Mouse (Mus musculus) liver, embryonic 13.5 days (tissue): ENCODE results near the gene Tra2a. TPM values are rescaled to one million over a fixed set of nuclear protein-coding genes. Genes with fewer than 3 reads are reported as not detected.
A peak's percentile ranks its signal among the peaks of the same experiment; 100 is the strongest.

Experiments
- ATAC-seq: fragments of 200-750 bp; cut with Nextera tagmentation; 2 replicates; pipeline ENCODE4 v1.8.0; 2017; ENCODE audit warnings: low read depth, mild to moderate bottlenecking, moderate number of reproducible peaks, moderate library complexity
- DNase-seq: peaks from one replicate; pipeline ENCODE4 v3.0.0; 2022
- H3K27ac ChIP-seq: fragments of 300-500 bp; sonication (generic); 2 replicates; pipeline ENCODE4 v1.5.1; 2015; ENCODE audit warnings: moderate library complexity, mild to moderate bottlenecking, inconsistent platforms
- H3K27me3 ChIP-seq: fragments of 300-500 bp; sonication (generic); 2 replicates; pipeline ENCODE4 v1.6.1; 2015; ENCODE audit warnings: mild to moderate bottlenecking, inconsistent platforms
- H3K36me3 ChIP-seq: fragments of 300-500 bp; sonication (generic); 2 replicates; pipeline ENCODE4 v1.6.1; 2015; ENCODE audit warnings: mild to moderate bottlenecking, inconsistent platforms
- H3K4me1 ChIP-seq: fragments of 300-500 bp; sonication (generic); replicated peaks from 2 replicates; pipeline ENCODE4 v1.6.1; 2015; ENCODE audit warnings: inconsistent platforms
- H3K4me2 ChIP-seq: fragments of 300-500 bp; sonication (generic); 2 replicates; pipeline ENCODE4 v1.6.1; 2015; ENCODE audit warnings: inconsistent platforms, mild to moderate bottlenecking, moderate library complexity
- H3K4me3 ChIP-seq: fragments of 300-500 bp; sonication (generic); replicated peaks from 2 replicates; pipeline ENCODE4 v1.5.1; 2015; ENCODE audit warnings: mild to moderate bottlenecking, inconsistent platforms
- H3K9ac ChIP-seq: fragments of 300-500 bp; sonication (generic); 2 replicates; pipeline ENCODE4 v1.6.1; 2015; ENCODE audit warnings: mild to moderate bottlenecking, inconsistent platforms
- H3K9me3 ChIP-seq: fragments of 300-500 bp; sonication (generic); replicated peaks from 2 replicates; pipeline ENCODE4 v1.6.1; 2016; ENCODE audit warnings: inconsistent platforms
- WGBS: fragments of 180-500 bp; shearing (Covaris S2); methylation state at CpG from one replicate; pipeline ENCODE4 v1.1.7; 2015; ENCODE audit not compliant: insufficient replicate concordance; 5-methylcytosine and 5-hydroxymethylcytosine counted together
- polyA plus RNA-seq: library from polyadenylated mRNA; unstranded; fragments of >200 nt; fragmentation: Nextera tagmentation; extraction: Ambion mirVana; gene quantifications from 2 replicates; pipeline ENCODE4 v1.2.1, GENCODE M21; 2015

The Tra2a gene
- polyA plus RNA-seq, 1 experiment from 2014 or later: 51.9 TPM

- Histone ChIP-seq H3K4me2 (no peak overlapping the region), H3K4me3 (no peak overlapping the region), H3K9me3 (no peaks in the 10 kb centered on the region), H3K27ac (no peak overlapping the region), H3K27me3 (no peaks in the 10 kb centered on the region), H3K36me3 (no peaks in the 10 kb centered on the region), H3K4me1 (peaks cover 4% of the 10 kb centered on the region; the same call in 1 of the 2 replicates), H3K9ac (no peak overlapping the region)
- DNase-seq: no peak
- 46% methylated on average over 4 of the region's 4 CpGs for WGBS
- ATAC-seq: no peak
Measured at GRCm38 (mm10) chr6:49233356-49233755, 30.5 kb downstream of the Tra2a start.

GRCm38 (mm10) chr6:49228126-49228679 lies 35.6 kb downstream of the Tra2a start:
- no peak overlapping the region for H3K4me3 ChIP-seq
- no peaks in the 10 kb centered on the region for H3K9me3 ChIP-seq
- H3K27me3 ChIP-seq: no peaks in the 10 kb centered on the region
- peaks cover 12% of the 10 kb centered on the region for H3K4me1 ChIP-seq
- WGBS: 19% methylated on average over 7 of the region's 7 CpGs
- H3K9ac ChIP-seq: no peak overlapping the region
- H3K36me3 ChIP-seq: no peaks in the 10 kb centered on the region
- no peak overlapping the region for H3K4me2 ChIP-seq
- no peak overlapping the region for H3K27ac ChIP-seq
- ATAC-seq: peak; percentile 32; the same call in 1 of the 2 replicates
- DNase-seq: no peak

GRCm38 (mm10) chr6:49227184-49227735 lies 36.6 kb downstream of the Tra2a start:
- H3K27me3 ChIP-seq: no peaks in the 10 kb centered on the region
- no peak overlapping the region for H3K4me3 ChIP-seq
- peaks cover 15% of the 10 kb centered on the region for H3K4me1 ChIP-seq
- no peaks in the 10 kb centered on the region for H3K36me3 ChIP-seq
- ATAC-seq: 0 out of 2 replicates have a peak, but pooled peaks have one; percentile 53
- no peak overlapping the region for H3K9ac ChIP-seq
- peak overlapping the region; percentile 26 for H3K4me2 ChIP-seq
- no peak overlapping the region for H3K27ac ChIP-seq
- DNase-seq: peak; percentile 63
- WGBS: 7% methylated on average over 15 of the region's 15 CpGs
- no peaks in the 10 kb centered on the region for H3K9me3 ChIP-seq

- peak; percentile 57 for ATAC-seq
- no peak overlapping the region for H3K9ac ChIP-seq
- no peaks in the 10 kb centered on the region for H3K9me3 ChIP-seq
- no peak for DNase-seq
- peaks cover 19% of the 10 kb centered on the region for H3K4me1 ChIP-seq
- 79% methylated on average over 3 of the region's 3 CpGs for WGBS
- H3K27ac ChIP-seq: no peak overlapping the region
- H3K36me3 ChIP-seq: no peaks in the 10 kb centered on the region
- no peaks in the 10 kb centered on the region for H3K27me3 ChIP-seq
- H3K4me3 ChIP-seq: no peak overlapping the region
- no peak overlapping the region for H3K4me2 ChIP-seq
Measured at GRCm38 (mm10) chr6:49225728-49226123, 38.1 kb downstream of the Tra2a start.

- no peak overlapping the region for H3K9ac ChIP-seq
- no peak overlapping the region for H3K27ac ChIP-seq
- WGBS: 66% methylated on average over 11 of the region's 11 CpGs
- H3K9me3 ChIP-seq: no peaks in the 10 kb centered on the region
- no peak; the same call in 1 of the 2 replicates for ATAC-seq
- no peaks in the 10 kb centered on the region for H3K36me3 ChIP-seq
- H3K4me3 ChIP-seq: no peak overlapping the region
- H3K27me3 ChIP-seq: no peaks in the 10 kb centered on the region
- H3K4me2 ChIP-seq: no peak overlapping the region
- DNase-seq: no peak
- H3K4me1 ChIP-seq: peaks cover 24% of the 10 kb centered on the region
Measured at GRCm38 (mm10) chr6:49224923-49225727, 38.7 kb downstream of the Tra2a start.

- no peaks in the 10 kb centered on the region for H3K36me3 ChIP-seq
- no peaks in the 10 kb centered on the region for H3K27me3 ChIP-seq
- ATAC-seq: no peak
- 6% methylated on average over 7 of the region's 7 CpGs for WGBS
- H3K9ac ChIP-seq: peak overlapping the region; percentile 22; the same call in 1 of the 2 replicates
- peak overlapping the region; percentile 36 for H3K4me2 ChIP-seq
- no peaks in the 10 kb centered on the region for H3K9me3 ChIP-seq
- DNase-seq: no peak
- H3K27ac ChIP-seq: peak overlapping the region; percentile 23; the same call in 1 of the 2 replicates
- peaks cover 21% of the 10 kb centered on the region for H3K4me1 ChIP-seq
- no peak overlapping the region for H3K4me3 ChIP-seq
Measured at GRCm38 (mm10) chr6:49221906-49222305, 41.9 kb downstream of the Tra2a start.

GRCm38 (mm10) chr6:49219920-49220604 lies 43.8 kb downstream of the Tra2a start:
- H3K4me3 ChIP-seq: peak overlapping the region; percentile 52
- H3K27ac ChIP-seq: peak overlapping the region; percentile 15
- DNase-seq: no peak
- H3K9ac ChIP-seq: peak overlapping the region; percentile 49
- H3K9me3 ChIP-seq: no peaks in the 10 kb centered on the region
- H3K27me3 ChIP-seq: no peaks in the 10 kb centered on the region
- peaks cover 18% of the 10 kb centered on the region for H3K4me1 ChIP-seq
- no peaks in the 10 kb centered on the region for H3K36me3 ChIP-seq
- WGBS: 6% methylated on average over 16 of the region's 16 CpGs
- no peak for ATAC-seq
- peak overlapping the region; percentile 69 for H3K4me2 ChIP-seq

GRCm38 (mm10) chr6:49219001-49219560 lies 44.8 kb downstream of the Tra2a start:
- Histone ChIP-seq H3K4me3 (no peak overlapping the region), H3K9ac (no peak overlapping the region)

GRCm38 (mm10) chr6:49218275-49218802 lies 45.5 kb downstream of the Tra2a start:
- no peak for DNase-seq
- peak overlapping the region; percentile 78 for H3K27ac ChIP-seq
- H3K27me3 ChIP-seq: no peaks in the 10 kb centered on the region
- H3K4me2 ChIP-seq: peak overlapping the region; percentile 82
- H3K4me1 ChIP-seq: peaks cover 22% of the 10 kb centered on the region
- no peak for ATAC-seq
- peak overlapping the region; percentile 78 for H3K4me3 ChIP-seq
- WGBS: under 1% methylated on average over 31 of the region's 31 CpGs
- H3K36me3 ChIP-seq: no peaks in the 10 kb centered on the region
- no peaks in the 10 kb centered on the region for H3K9me3 ChIP-seq
- H3K9ac ChIP-seq: peak overlapping the region; percentile 84

More at GRCm38 (mm10) chr6:49219001-49219560, 44.8 kb downstream of the Tra2a start:
- H3K27ac ChIP-seq: no peak overlapping the region
- peaks cover 15% of the 10 kb centered on the region for H3K4me1 ChIP-seq
- DNase-seq: no peak
- H3K9me3 ChIP-seq: no peaks in the 10 kb centered on the region
- WGBS: 4% methylated on average over 4 of the region's 4 CpGs
- no peak overlapping the region for H3K4me2 ChIP-seq
- no peaks in the 10 kb centered on the region for H3K27me3 ChIP-seq
- no peaks in the 10 kb centered on the region for H3K36me3 ChIP-seq
- ATAC-seq: no peak

GRCm38 (mm10) chr6:49217581-49218274 lies 46.1 kb downstream of the Tra2a start:
- Histone ChIP-seq H3K27me3 (no peaks in the 10 kb centered on the region), H3K27ac (peak overlapping the region; percentile 99), H3K9me3 (no peaks in the 10 kb centered on the region), H3K4me1 (peaks cover 28% of the 10 kb centered on the region), H3K4me2 (peak overlapping the region; percentile 82), H3K4me3 (peak overlapping the region; percentile 78), H3K36me3 (no peaks in the 10 kb centered on the region), H3K9ac (peak overlapping the region; percentile 92)
- WGBS: under 1% methylated on average over 56 of the region's 56 CpGs
- ATAC-seq (peak; percentile 88), DNase-seq (peak; percentile 99)
